Mouse (Mus musculus) midbrain, embryonic 12.5 days (tissue): ENCODE measurements around the gene Hist1h2bm. TPM values are rescaled to one million over a fixed set of nuclear protein-coding genes. Genes with fewer than 3 reads are reported as not detected.
"Not testable (repeated sequence)": the region's sequence is repeated elsewhere in the genome, so short reads cannot be mapped to it uniquely, and the experiment has no call there.

Source experiments
- ATAC-seq: fragments of 200-750 bp; cut with Nextera tagmentation; 2 replicates; pipeline ENCODE4 v1.8.0; 2017; ENCODE audit warnings: low read depth, moderate TSS enrichment, moderate library complexity; ENCODE audit not compliant: low FRiP score
- H3K27ac ChIP-seq: fragments of 300-500 bp; sonication (generic); replicated peaks from 2 replicates; pipeline ENCODE4 v1.5.1; 2016; ENCODE audit warnings: mild to moderate bottlenecking
- H3K27me3 ChIP-seq: fragments of 300-500 bp; sonication (generic); 2 replicates; pipeline ENCODE4 v1.6.1; 2016; ENCODE audit warnings: mild to moderate bottlenecking
- H3K36me3 ChIP-seq: fragments of 300-500 bp; sonication (generic); 2 replicates; pipeline ENCODE4 v1.6.1; 2016
- H3K4me1 ChIP-seq: fragments of 300-500 bp; sonication (generic); 2 replicates; pipeline ENCODE4 v1.6.1; 2016
- H3K4me2 ChIP-seq: fragments of 300-500 bp; sonication (generic); replicated peaks from 2 replicates; pipeline ENCODE4 v1.6.1; 2016; ENCODE audit warnings: mild to moderate bottlenecking, moderate library complexity
- H3K4me3 ChIP-seq: fragments of 300-500 bp; sonication (generic); 2 replicates; pipeline ENCODE4 v1.5.1; 2016; ENCODE audit warnings: mild to moderate bottlenecking
- H3K9ac ChIP-seq: fragments of 300-500 bp; sonication (generic); replicated peaks from 2 replicates; pipeline ENCODE4 v1.6.1; 2016; ENCODE audit warnings: mild to moderate bottlenecking, moderate library complexity
- H3K9me3 ChIP-seq: fragments of 300-500 bp; sonication (generic); 2 replicates; pipeline ENCODE4 v1.6.1; 2016; ENCODE audit warnings: mild to moderate bottlenecking
- WGBS: fragments of 180-500 bp; shearing (Covaris S2); methylation state at CpG from one replicate; pipeline ENCODE4 v1.1.7; 2016; 5-methylcytosine and 5-hydroxymethylcytosine counted together
- polyA plus RNA-seq: library from polyadenylated mRNA; unstranded; fragments of >200 nt; fragmentation: Nextera tagmentation; extraction: Ambion mirVana; gene quantifications from 2 replicates; pipeline ENCODE4 v1.2.1, GENCODE M21; 2016

The Hist1h2bm gene
- polyA plus RNA-seq, 1 experiment from 2014 or later = 5.8 TPM

DNA sequence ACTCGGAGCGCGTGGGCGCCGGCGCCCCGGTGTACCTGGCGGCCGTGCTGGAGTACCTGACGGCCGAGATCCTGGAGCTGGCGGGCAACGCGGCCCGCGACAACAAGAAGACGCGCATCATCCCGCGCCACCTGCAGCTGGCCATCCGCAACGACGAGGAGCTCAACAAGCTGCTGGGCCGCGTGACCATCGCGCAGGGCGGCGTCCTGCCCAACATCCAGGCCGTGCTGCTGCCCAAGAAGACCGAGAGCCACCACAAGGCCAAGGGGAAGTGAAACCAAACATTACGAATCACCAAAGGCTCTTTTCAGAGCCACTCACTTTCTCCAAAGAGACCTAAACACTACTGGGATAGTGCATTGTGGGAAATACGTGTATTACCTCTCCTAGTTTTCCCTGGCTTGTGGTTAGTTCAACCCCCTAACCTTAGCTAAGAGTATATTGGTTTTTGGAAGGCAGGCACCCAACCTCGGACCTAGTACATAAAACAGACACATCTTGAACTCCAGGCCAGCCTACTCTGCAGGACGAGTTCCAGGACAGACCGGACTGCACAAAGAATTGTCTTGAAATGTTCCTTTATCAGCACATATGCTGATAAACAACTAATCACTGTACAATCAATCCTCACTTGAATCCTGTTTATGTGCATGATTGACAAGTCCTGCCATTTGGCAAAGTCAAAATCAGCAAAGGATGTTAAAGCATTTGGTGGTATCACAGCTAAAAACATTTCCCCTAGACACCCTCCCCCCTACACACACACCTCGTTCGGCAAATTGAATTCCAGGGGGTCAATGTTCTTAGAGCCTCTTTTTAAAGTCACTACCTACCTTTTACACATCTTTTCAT lies 5.1 kb upstream of the Hist1h2bm start:
- peak overlapping the region; percentile 94 for H3K27ac ChIP-seq
- peak overlapping the region; percentile 48 for H3K4me3 ChIP-seq
- H3K9me3 ChIP-seq, H3K27me3 ChIP-seq, H3K36me3 ChIP-seq: not testable (repeated sequence)
- peak overlapping the region; percentile 73 for H3K9ac ChIP-seq
- under 1% methylated on average over 15 of the region's 38 CpGs for WGBS
- peak overlapping the region; percentile 85 for H3K4me2 ChIP-seq
- peaks cover 25% of the 10 kb centered on the region for H3K4me1 ChIP-seq
- 0 out of 2 replicates have a peak, but pooled peaks have one; percentile 1 for ATAC-seq

DNA sequence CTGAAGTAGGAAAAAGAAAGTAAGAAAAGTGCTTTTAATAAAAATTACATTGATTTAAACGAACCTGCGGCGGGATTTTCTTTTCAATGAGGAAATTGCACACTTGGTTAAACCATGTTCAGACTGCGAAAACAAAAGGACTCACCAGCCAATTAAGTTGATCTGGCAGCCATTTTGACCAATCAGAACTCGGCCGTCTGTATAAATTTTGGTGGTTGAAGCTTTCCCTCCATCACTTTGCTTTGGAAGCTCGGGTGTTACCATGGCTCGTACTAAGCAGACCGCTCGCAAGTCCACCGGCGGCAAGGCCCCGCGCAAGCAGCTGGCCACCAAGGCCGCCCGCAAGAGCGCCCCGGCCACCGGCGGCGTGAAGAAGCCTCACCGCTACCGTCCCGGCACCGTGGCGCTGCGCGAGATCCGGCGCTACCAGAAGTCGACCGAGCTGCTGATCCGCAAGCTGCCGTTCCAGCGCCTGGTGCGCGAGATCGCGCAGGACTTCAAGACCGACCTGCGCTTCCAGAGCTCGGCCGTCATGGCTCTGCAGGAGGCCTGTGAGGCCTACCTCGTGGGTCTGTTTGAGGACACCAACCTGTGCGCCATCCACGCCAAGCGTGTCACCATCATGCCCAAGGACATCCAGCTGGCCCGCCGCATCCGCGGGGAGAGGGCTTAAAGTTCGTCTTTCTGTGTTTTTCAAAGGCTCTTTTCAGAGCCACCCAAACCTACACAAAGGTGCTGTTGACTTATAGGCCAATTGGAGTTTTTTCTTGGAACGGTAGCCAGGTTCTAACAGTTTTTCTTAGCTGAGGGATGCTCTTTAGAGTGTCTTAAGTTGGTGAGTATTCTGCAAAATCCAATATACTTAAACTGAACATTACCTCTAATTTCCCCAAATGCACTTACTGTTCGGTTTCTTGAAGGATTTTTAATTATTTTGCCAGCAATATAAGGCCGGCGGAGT lies 4.2 kb upstream of the Hist1h2bm start, which contains the start of gene Hist1h3h:
Gene Hist1h3h, plus strand, starts transcription at position 263 of the 961 bp plus-strand sequence.
- Histone ChIP-seq H3K9ac (peak within 1 kb of the TSS; percentile 73), H3K27ac (peak within 1 kb of the TSS; percentile 94), H3K4me2 (peak within 1 kb of the TSS; percentile 85), H3K4me1 (peaks cover 28% of the 10 kb centered on the region), H3K4me3 (peak within 1 kb of the TSS; percentile 48)
- ATAC-seq = peak; percentile 50
- not testable (repeated sequence) for H3K27me3 ChIP-seq, H3K9me3 ChIP-seq, H3K36me3 ChIP-seq
- under 1% methylated on average over 24 of the region's 56 CpGs for WGBS

DNA sequence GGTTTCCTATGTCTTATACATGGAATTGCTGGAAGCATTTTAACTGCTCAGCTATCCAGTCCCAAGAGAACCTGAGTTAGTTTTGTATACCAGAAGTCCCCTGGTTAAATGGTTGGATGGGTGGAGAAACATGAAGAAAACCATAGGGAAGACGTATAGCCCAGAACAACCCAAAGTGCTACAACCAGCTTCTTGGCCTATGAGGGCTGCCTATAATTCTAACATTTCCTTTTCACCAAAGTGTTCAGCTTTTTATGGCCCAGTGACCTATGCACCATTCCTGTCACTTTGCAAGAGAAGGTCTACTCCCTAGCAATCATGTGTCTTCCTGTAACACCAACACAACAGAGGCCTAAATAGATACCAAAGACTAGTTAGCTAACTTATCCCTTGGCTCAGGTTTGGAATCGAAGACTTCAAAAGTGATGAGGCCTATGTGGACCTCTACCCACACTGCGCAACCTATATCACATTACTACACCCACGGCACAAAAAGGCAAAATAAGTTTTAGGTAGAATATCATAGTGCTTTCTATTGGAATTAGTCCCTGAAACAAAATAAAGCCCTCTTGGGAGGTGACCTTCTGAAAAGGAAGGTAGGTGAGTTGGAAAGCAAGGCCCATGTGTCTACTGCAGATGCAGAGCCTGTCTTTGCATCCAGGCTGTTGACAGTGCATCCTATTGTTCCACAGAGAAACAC lies 3.3 kb upstream of the Hist1h2bm start:
- H3K36me3 ChIP-seq = no peaks in the 10 kb centered on the region
- no peaks in the 10 kb centered on the region for H3K27me3 ChIP-seq
- H3K9ac ChIP-seq = peak overlapping the region; percentile 64
- 59% methylated on average over 4 of the region's 4 CpGs for WGBS
- ATAC-seq = no peak
- H3K9me3 ChIP-seq = no peaks in the 10 kb centered on the region
- peak overlapping the region; percentile 64 for H3K4me2 ChIP-seq
- peak overlapping the region; percentile 46 for H3K4me3 ChIP-seq
- H3K27ac ChIP-seq = peak overlapping the region; percentile 83
- H3K4me1 ChIP-seq = peaks cover 31% of the 10 kb centered on the region

DNA sequence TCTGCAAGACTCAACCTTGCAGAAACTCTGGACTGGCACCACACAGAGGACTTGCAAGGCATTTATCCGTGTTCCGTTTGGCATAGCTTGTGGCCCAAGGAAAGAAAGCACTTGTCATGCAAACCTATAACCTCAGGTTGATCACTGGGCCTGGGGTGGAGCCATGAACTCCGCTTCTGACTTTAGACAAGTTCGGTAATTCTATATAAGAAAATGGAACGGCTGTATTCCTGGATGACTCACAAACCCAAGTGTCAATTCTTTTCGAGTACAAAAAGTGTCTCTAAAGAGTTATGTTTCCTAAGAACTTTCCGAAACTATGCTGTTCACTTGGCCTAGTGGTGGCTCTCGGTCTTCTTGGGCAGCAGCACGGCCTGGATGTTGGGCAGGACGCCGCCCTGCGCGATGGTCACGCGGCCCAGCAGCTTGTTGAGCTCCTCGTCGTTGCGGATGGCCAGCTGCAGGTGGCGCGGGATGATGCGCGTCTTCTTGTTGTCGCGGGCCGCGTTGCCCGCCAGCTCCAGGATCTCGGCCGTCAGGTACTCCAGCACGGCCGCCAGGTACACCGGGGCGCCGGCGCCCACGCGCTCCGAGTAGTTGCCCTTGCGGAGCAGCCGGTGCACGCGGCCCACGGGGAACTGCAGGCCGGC lies 612 bp upstream of the Hist1h2bm start:
- H3K9me3 ChIP-seq, H3K27me3 ChIP-seq, H3K36me3 ChIP-seq: not testable (repeated sequence)
- 2% methylated on average over 21 of the region's 44 CpGs for WGBS
- peak overlapping the region; percentile 65 for H3K9ac ChIP-seq
- peak overlapping the region; percentile 42 for H3K4me3 ChIP-seq
- H3K27ac ChIP-seq = peak overlapping the region; percentile 91
- peaks cover 23% of the 10 kb centered on the region for H3K4me1 ChIP-seq
- peak overlapping the region; percentile 57 for H3K4me2 ChIP-seq
- ATAC-seq = peak; percentile 8; the same call in 1 of the 2 replicates

DNA sequence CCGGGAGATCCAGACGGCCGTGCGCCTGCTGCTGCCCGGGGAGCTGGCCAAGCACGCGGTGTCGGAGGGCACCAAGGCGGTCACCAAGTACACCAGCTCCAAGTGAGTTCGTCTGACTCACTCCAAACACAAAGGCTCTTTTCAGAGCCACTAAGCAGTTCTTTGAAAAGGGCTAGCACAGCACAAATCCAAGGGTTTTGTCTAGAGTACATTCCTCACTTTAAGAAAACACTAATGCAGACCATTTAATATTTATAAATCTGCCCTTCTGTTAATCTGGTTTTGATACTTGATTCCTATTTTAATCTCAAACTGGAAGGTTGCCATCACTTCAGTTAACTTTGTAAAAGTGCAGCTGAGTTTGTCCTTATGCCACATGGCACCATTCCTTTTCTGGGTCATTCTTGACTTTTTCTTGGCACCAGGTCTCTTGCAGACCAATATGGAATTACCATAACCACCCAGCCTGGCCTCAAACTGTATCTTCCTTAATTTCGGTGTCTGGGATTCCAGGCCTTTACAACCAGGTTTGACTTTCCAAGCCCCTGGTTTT lies 605 bp downstream of the Hist1h2bm start:
- H3K4me3 ChIP-seq = peak overlapping the region; percentile 42
- peak; percentile 44 for ATAC-seq
- H3K9me3 ChIP-seq = no peaks in the 10 kb centered on the region
- no peaks in the 10 kb centered on the region for H3K27me3 ChIP-seq
- H3K36me3 ChIP-seq = no peaks in the 10 kb centered on the region
- WGBS = 3% methylated on average over 11 of the region's 11 CpGs
- peak overlapping the region; percentile 57 for H3K4me2 ChIP-seq
- peak overlapping the region; percentile 62 for H3K9ac ChIP-seq
- H3K4me1 ChIP-seq = peaks cover 20% of the 10 kb centered on the region
- H3K27ac ChIP-seq = peak overlapping the region; percentile 91

DNA sequence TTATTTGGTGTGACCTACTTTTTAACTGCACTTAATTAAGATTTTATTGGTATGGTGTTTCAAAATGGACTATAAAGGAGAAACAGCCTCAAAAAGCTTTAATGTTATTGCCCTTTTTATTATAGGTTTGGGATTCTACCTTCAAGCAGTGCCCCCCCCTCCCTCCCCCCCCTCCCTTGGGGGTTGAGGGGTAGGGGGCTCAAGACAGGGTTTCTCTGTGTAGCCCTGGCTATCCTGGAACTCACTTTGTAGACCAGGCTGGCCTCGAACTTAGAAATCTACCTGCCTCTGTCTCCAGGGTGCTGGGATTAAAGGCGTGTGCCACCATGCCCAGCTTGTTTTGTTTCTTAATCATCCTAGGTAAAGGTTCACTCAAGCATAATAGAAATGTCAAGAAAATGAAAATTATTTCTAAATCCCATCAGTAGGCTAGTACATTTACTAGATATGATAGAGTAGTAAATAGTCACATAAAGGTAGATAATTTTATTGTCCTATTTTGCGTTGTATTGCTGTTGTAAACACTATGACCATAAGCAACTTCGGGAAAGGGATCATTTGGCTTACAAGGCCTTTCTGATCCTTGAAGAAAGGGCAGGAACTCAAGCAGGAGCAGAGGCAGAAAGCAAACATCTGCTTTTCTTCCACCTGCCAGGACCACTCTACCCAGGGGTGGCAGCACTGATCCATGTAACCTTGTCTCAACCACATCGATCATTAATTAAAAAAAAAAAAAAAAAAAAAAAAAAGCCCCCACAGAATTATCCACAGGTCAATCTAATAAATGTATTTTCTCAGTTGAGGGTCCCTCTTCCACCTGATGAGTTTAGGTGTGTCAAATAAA lies 1.4 kb downstream of the Hist1h2bm start:
- Histone ChIP-seq H3K27me3 (no peaks in the 10 kb centered on the region), H3K27ac (peak overlapping the region; percentile 91), H3K36me3 (no peaks in the 10 kb centered on the region), H3K4me2 (peak overlapping the region; percentile 57), H3K4me1 (peaks cover 25% of the 10 kb centered on the region), H3K9ac (no peak overlapping the region; the same call in 1 of the 2 replicates), H3K9me3 (no peaks in the 10 kb centered on the region), H3K4me3 (no peak overlapping the region)
- WGBS = 27% methylated on average over 5 of the region's 5 CpGs
- no peak for ATAC-seq

DNA sequence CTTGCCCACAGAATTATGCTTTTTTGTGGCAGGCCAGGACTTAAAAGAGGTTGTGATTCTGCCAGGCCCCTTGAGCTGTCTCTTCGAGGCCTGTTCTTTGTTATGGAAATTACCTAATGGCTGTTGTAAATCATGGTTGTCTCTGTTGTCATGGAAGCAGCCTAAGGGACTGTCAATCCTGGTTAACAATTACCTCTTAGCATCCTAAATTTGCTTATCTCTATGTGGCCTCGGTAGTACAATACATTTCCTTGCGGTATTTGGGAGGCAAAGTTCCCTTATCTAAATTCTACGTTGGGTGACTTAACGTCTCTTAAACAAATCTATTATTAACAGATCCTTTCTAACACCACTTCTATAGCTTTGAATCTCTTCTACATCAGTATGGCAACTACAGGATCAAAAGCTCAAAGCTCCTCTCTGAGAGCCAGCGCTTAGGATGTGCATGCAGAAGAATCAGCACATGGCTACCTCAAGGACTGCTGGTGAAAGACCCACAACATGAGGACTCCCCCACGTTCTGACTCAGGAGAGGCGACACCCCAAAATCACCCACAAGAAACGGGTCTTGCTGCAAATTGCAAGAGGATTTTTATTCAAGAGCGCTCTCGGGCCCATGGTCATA lies 6.2 kb downstream of the Hist1h2bm start:
- Histone ChIP-seq H3K27ac (peak overlapping the region; percentile 62), H3K9me3 (no peaks in the 10 kb centered on the region), H3K4me2 (no peak overlapping the region), H3K4me3 (no peak overlapping the region), H3K36me3 (no peaks in the 10 kb centered on the region), H3K27me3 (no peaks in the 10 kb centered on the region), H3K4me1 (peaks cover 9% of the 10 kb centered on the region; the same call in 1 of the 2 replicates), H3K9ac (no peak overlapping the region)
- ATAC-seq = peak; percentile 88
- WGBS = 22% methylated on average over 11 of the region's 11 CpGs

DNA sequence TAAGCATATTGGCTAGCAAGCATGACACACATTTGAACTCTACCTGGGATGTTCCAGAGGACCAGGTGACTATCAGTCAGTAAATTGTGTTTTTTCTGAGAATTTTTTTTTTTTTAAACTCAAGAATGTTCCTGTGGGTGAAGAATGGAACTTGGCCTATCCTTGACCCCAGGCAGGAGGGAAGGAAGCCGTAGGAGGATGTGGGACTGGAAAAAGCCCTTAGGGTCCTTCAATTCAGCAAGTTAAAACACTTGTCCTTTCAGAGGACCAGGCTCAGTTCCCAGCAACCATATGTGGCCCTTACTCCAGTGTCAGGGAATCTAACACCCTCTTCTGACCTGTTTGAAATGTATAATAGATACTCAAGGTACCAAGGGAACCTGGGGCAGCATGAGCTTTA lies 7.7 kb downstream of the Hist1h2bm start:
- no peak overlapping the region for H3K27ac ChIP-seq
- H3K36me3 ChIP-seq = no peaks in the 10 kb centered on the region
- H3K9ac ChIP-seq = no peak overlapping the region
- no peaks in the 10 kb centered on the region for H3K27me3 ChIP-seq
- no peak overlapping the region for H3K4me2 ChIP-seq
- H3K9me3 ChIP-seq = no peaks in the 10 kb centered on the region
- no peak for ATAC-seq
- no peak overlapping the region for H3K4me3 ChIP-seq
- H3K4me1 ChIP-seq = peaks cover 12% of the 10 kb centered on the region; the same call in 1 of the 2 replicates
- 80% methylated on average over 1 of the region's 1 CpGs for WGBS

DNA sequence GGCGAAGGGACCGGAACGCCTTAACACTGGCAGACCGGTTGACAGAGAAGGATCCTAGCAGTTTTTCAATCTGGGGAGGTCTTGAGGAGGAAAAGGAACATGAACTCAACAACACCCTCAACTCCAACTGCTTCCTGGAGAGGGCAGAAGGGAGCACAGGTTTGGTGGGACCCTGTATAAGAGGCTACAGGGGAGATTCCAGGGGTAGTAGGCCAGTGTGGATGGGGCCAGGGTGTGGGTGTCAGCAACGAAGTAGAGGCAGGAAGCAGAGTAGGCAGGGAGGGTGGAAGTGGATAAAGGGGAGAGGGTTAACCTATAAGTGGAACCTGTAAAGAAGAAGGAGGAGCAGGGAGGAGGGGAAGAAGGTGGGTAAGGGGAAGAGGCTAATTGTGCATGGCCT lies 11.6 kb downstream of the Hist1h2bm start:
- no peaks in the 10 kb centered on the region for H3K36me3 ChIP-seq
- ATAC-seq = peak; percentile 16; the same call in 1 of the 2 replicates
- H3K4me2 ChIP-seq = no peak overlapping the region
- no peaks in the 10 kb centered on the region for H3K27me3 ChIP-seq
- WGBS = 62% methylated on average over 5 of the region's 5 CpGs
- no peak overlapping the region for H3K4me3 ChIP-seq
- peaks cover 5% of the 10 kb centered on the region; the same call in 1 of the 2 replicates for H3K4me1 ChIP-seq
- H3K9ac ChIP-seq = no peak overlapping the region
- peak overlapping the region; percentile 98 for H3K27ac ChIP-seq
- H3K9me3 ChIP-seq = no peaks in the 10 kb centered on the region
